Mouse (Mus musculus): ENCODE results near the gene Ywhae. TPM values are rescaled to one million over a fixed set of nuclear protein-coding genes. Genes with fewer than 3 reads are reported as not detected.
A peak's percentile ranks its signal among the peaks of the same experiment; 100 is the strongest.
"Not testable (repeated sequence)": the region's sequence is repeated elsewhere in the genome, so short reads cannot be mapped to it uniquely, and the experiment has no call there.

The Ywhae gene
- 611 and 667 TPM in 2 replicates for polyA plus RNA-seq (2015; fragmentation: Nextera tagmentation; extraction: Ambion mirVana)

DNA sequence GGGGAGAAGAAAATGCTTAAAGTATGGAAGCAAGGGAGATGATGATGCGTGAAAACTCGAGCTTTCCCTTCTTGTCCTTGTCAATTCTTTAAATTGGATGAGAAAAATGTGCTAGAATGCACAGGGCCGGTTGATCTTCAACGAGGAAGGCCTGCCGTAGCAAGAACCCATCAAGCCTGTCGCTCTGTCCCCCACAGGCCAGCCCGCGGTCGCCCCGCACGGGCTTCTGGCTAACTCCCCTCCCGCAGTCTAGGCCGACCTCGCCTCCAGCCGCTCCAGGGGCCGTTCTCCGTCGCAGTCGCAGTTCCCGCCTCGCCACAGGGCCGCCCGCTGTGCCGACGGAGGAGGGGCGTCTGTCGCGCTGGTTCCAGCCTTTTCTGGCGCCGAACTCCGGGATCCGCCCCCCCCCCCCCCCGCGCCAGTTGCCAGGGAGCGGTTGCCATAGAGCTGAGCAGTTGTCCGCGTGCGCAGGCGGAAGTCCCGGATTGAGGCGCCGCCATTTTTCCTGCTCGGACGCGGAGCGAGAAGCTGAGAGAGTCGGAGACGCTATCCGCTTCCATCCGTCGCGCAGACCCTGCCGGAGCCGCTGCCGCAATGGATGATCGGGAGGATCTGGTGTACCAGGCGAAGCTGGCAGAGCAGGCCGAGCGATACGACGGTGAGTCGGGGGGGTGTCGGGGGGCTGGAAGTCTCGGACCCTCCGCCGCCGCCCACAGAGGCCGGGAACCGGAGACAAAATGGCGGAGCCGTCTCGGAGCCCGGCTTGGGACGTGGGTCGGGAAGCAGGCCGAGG is at the start of gene Ywhae:
Ywhae (plus strand) TSS at position 436 of the 793 bp plus-strand sequence.
- H3K4me2 ChIP-seq: peak within 1 kb of the TSS; percentile 91
- under 1% methylated on average over 76 of the region's 76 CpGs for WGBS
- H3K9me3 ChIP-seq (replicated peaks): no peaks in the 10 kb centered on the region
- peak within 1 kb of the TSS; percentile 100 for H3K9ac ChIP-seq
- H3K36me3 ChIP-seq: no peaks in the 10 kb centered on the region
- H3K27me3 ChIP-seq: no peaks in the 10 kb centered on the region
- H3K27ac ChIP-seq: peak within 1 kb of the TSS; percentile 98
- H3K4me1 ChIP-seq (replicated peaks): peaks cover 35% of the 10 kb centered on the region
- peak within 1 kb of the TSS; percentile 81 for H3K4me3 ChIP-seq
- ATAC-seq (replicated peaks; ENCODE audit: insufficient number of reproducible peaks, insufficient read depth, low FRiP score, low read depth): peak; percentile 96

GRCm38 (mm10) chr11:75684462-75684861 is 48.2 kb upstream of the Ywhae start:
- WGBS: 95% methylated on average over 5 of the region's 5 CpGs
- Histone ChIP-seq H3K27ac (no peak overlapping the region), H3K9ac (no peak overlapping the region), H3K36me3 (peaks cover 13% of the 10 kb centered on the region; the same call in 1 of the 2 replicates), H3K4me3 (no peak overlapping the region), H3K4me2 (no peak overlapping the region), H3K9me3 (replicated peaks) (no peaks in the 10 kb centered on the region), H3K4me1 (replicated peaks) (peaks cover 31% of the 10 kb centered on the region), H3K27me3 (no peaks in the 10 kb centered on the region)
- ATAC-seq (replicated peaks; ENCODE audit: insufficient number of reproducible peaks, insufficient read depth, low FRiP score, low read depth): no peak

DNA sequence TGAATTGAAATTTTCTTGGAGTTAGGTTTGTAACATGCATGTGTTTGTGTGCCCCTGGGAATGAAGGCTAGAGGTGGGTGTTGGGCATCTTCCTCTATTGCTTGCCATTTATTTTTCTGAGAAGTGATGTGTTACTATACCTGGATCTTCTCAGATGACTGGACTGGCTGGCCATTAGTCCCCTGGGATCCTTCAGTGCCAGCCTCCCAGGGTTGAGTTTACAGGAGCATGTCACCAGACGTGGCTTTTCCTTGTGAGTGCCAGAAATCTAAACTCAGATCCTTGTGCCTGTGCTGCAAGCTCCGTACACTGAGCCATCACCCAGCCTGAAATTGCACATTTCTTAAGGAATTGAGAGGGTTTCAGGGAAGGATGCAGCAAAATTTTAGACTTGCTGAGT is 47.7 kb upstream of the Ywhae start:
- no peak overlapping the region for H3K9ac ChIP-seq
- WGBS: 69% methylated on average over 2 of the region's 2 CpGs
- no peak overlapping the region for H3K27ac ChIP-seq
- peaks cover 13% of the 10 kb centered on the region; the same call in 1 of the 2 replicates for H3K36me3 ChIP-seq
- no peaks in the 10 kb centered on the region for H3K9me3 ChIP-seq (replicated peaks)
- no peak overlapping the region for H3K4me2 ChIP-seq
- no peak overlapping the region for H3K4me3 ChIP-seq
- no peaks in the 10 kb centered on the region for H3K27me3 ChIP-seq
- peaks cover 31% of the 10 kb centered on the region for H3K4me1 ChIP-seq (replicated peaks)
- no peak for ATAC-seq (replicated peaks; ENCODE audit: insufficient number of reproducible peaks, insufficient read depth, low FRiP score, low read depth)

DNA sequence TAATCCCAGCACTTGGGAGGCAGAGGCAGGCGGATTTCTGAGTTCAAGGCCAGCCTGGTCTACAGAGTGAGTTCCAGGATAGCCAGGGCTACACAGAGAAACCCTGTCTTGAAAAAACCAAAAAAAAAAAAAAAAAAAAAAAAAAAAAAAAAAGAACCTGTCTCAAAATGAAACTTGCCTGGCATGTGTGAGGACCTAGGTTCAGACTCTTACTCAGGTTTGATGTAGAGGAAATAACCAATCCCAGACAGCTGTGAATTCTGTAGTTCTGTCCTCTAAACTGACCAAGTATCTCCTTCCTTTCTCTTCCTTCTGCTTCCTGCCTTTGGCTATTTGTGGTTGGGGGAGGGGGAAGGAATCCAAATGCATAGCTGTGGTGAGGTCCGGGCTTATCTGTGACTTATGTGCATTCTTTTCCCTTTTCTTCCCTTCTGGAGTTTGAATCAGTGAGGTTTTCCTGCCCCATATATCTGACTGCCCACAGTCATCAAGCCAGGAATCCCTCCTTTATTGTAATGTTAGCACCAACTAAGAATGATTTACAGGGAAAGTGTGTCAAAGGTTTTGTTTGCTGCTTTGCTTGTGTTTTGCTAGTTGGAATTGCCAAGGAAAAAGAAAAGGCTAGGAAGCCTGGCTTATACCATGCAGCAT is 45.2 kb upstream of the Ywhae start:
- no peak overlapping the region for H3K4me2 ChIP-seq

DNA sequence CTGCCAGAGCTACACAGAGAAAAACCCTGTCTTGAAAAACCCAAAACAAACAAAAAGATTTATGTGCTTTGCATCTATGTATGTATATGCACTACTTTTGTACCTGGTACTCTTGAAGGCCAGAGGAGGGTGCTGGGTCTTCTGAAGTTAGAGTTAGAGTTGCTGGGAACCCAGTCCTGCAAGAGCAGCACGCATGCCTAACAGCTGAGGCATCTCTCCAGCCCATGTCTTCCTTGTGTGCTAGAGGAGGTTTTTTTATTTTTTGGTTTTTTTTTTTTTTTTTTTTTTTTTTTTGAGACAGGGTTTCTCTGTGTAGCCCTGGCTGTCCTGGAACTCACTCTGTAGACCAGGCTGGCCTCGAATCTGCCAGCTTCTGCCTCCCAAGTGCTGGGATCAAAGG is 44.5 kb upstream of the Ywhae start:
- Histone ChIP-seq H3K4me3 (no peak overlapping the region), H3K4me2 (no peak overlapping the region), H3K9me3 (replicated peaks) (no peaks in the 10 kb centered on the region), H3K36me3 (peaks cover 32% of the 10 kb centered on the region), H3K9ac (no peak overlapping the region), H3K27me3 (no peaks in the 10 kb centered on the region), H3K4me1 (replicated peaks) (peaks cover 16% of the 10 kb centered on the region), H3K27ac (peak overlapping the region; percentile 65; the same call in 1 of the 2 replicates)
- 74% methylated on average over 2 of the region's 2 CpGs for WGBS
- no peak for ATAC-seq (replicated peaks; ENCODE audit: insufficient number of reproducible peaks, insufficient read depth, low FRiP score, low read depth)

More for the DNA sequence above, 45.2 kb upstream of the Ywhae start:
- Histone ChIP-seq H3K27me3 (no peaks in the 10 kb centered on the region), H3K9me3 (replicated peaks) (no peaks in the 10 kb centered on the region), H3K4me3 (no peak overlapping the region), H3K36me3 (peaks cover 29% of the 10 kb centered on the region), H3K4me1 (replicated peaks) (peaks cover 16% of the 10 kb centered on the region), H3K9ac (no peak overlapping the region), H3K27ac (peak overlapping the region; percentile 65)
- WGBS: 54% methylated on average over 2 of the region's 2 CpGs
- ATAC-seq (replicated peaks; ENCODE audit: insufficient number of reproducible peaks, insufficient read depth, low FRiP score, low read depth): no peak

DNA sequence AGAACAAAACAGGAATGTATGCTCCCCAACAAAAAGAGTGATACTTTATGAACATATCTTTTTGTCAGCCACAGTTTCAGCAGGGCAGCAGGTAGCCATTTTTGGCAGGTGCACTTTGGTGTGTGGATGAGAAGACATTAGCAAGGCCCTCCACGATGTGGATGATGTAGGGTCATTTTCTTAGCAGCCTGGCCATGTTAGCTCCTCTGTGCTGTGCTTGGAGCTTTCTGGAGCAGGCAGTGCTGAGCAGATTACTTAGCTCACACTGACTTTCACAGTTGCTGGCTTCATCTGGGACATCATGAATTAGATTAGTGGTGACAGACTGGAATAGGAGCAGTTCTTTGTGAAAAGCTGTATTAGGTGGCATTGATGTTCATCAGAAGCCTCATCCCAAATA is 42.7 kb upstream of the Ywhae start:
- no peak overlapping the region for H3K27ac ChIP-seq
- H3K9me3 ChIP-seq (replicated peaks): no peaks in the 10 kb centered on the region
- no peak overlapping the region for H3K9ac ChIP-seq
- WGBS: 76% methylated on average over 1 of the region's 1 CpGs
- no peak overlapping the region for H3K4me3 ChIP-seq
- peaks cover 35% of the 10 kb centered on the region for H3K36me3 ChIP-seq
- peaks cover 13% of the 10 kb centered on the region for H3K4me1 ChIP-seq (replicated peaks)
- no peak for ATAC-seq (replicated peaks; ENCODE audit: insufficient number of reproducible peaks, insufficient read depth, low FRiP score, low read depth)
- H3K4me2 ChIP-seq: no peak overlapping the region
- no peaks in the 10 kb centered on the region for H3K27me3 ChIP-seq

- Histone ChIP-seq H3K9me3 (replicated peaks) (no peaks in the 10 kb centered on the region), H3K36me3 (peaks cover 45% of the 10 kb centered on the region)
- ATAC-seq (replicated peaks; ENCODE audit: insufficient number of reproducible peaks, insufficient read depth, low FRiP score, low read depth): no peak
These were observed 41.6 kb upstream of the Ywhae start for GRCm38 (mm10) chr11:75691047-75691446.

DNA sequence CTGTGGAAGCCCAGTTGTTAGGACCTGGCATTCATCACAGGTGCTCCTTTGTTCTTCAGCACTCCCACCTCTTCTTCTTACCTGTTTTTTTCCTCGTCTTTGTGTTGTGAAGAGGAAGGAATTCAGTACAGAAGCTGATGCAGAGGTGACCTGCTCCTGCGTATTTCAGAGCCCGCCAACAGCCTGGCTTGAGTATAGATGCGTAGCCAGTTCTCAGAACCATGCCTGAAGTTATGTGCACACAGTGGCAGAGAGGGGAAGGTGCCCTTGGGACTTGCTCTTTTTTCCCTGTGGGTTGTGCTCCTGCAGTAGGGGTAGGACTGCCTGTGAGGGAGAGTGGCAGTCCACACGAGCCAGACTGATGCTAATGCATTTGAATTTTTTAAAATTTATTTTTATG is 39.1 kb upstream of the Ywhae start:
- Histone ChIP-seq H3K4me2 (no peak overlapping the region), H3K27me3 (no peaks in the 10 kb centered on the region), H3K4me3 (no peak overlapping the region), H3K27ac (no peak overlapping the region), H3K9ac (no peak overlapping the region), H3K4me1 (replicated peaks) (no peaks in the 10 kb centered on the region), H3K36me3 (peaks cover 68% of the 10 kb centered on the region), H3K9me3 (replicated peaks) (no peaks in the 10 kb centered on the region)
- ATAC-seq (replicated peaks; ENCODE audit: insufficient number of reproducible peaks, insufficient read depth, low FRiP score, low read depth): no peak
- 90% methylated on average over 5 of the region's 5 CpGs for WGBS

More at GRCm38 (mm10) chr11:75691047-75691446, 41.6 kb upstream of the Ywhae start:
- no peak overlapping the region for H3K4me2 ChIP-seq
- no peaks in the 10 kb centered on the region for H3K27me3 ChIP-seq
- H3K9ac ChIP-seq: no peak overlapping the region
- H3K4me1 ChIP-seq (replicated peaks): peaks cover 9% of the 10 kb centered on the region; the same call in 1 of the 2 replicates
- H3K4me3 ChIP-seq: no peak overlapping the region
- H3K27ac ChIP-seq: no peak overlapping the region

DNA sequence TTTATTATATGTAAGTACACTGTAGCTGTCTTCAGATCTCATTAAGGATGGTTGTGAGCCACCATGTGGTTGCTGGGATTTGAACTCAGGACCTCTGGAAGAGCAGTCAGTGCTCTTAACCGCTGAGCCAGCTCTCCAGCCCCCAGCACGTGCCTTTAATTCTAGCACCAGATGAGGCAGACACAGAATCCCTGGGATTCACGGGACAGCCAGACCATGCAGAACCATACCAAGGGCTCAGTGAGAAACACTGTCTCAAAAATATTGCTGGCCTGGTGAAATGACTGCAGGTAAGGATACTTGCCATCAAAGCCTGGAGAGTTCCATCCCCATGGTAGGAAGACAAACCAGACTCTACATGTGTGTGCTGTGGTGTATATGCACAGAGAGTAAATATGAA is 35.2 kb upstream of the Ywhae start:
- ATAC-seq (replicated peaks; ENCODE audit: insufficient number of reproducible peaks, insufficient read depth, low FRiP score, low read depth); H3K9me3 ChIP-seq (replicated peaks); H3K9ac ChIP-seq; H3K27me3 ChIP-seq; H3K4me1 ChIP-seq (replicated peaks); H3K27ac ChIP-seq; H3K4me2 ChIP-seq; H3K4me3 ChIP-seq: not testable (repeated sequence)
- peaks cover 82% of the 10 kb centered on the region for H3K36me3 ChIP-seq
- 93% methylated on average over 3 of the region's 3 CpGs for WGBS

GRCm38 (mm10) chr11:75700557-75700956 is 32.1 kb upstream of the Ywhae start:
- Histone ChIP-seq H3K4me3 (no peak overlapping the region), H3K36me3 (peaks cover 82% of the 10 kb centered on the region), H3K9me3 (replicated peaks) (no peaks in the 10 kb centered on the region), H3K4me1 (replicated peaks) (0 out of 2 replicates have a peak, but pooled peaks cover 3% of the 10 kb centered on the region), H3K4me2 (no peak overlapping the region), H3K27me3 (no peaks in the 10 kb centered on the region), H3K9ac (no peak overlapping the region), H3K27ac (no peak overlapping the region)
- WGBS: 94% methylated on average over 5 of the region's 5 CpGs
- no peak for ATAC-seq (replicated peaks; ENCODE audit: insufficient number of reproducible peaks, insufficient read depth, low FRiP score, low read depth)

- Histone ChIP-seq H3K4me2 (no peak overlapping the region), H3K9me3 (replicated peaks) (no peaks in the 10 kb centered on the region), H3K4me3 (no peak overlapping the region), H3K36me3 (peaks cover 81% of the 10 kb centered on the region), H3K9ac (no peak overlapping the region), H3K27ac (no peak overlapping the region), H3K4me1 (replicated peaks) (0 out of 2 replicates have a peak, but pooled peaks cover 3% of the 10 kb centered on the region), H3K27me3 (no peaks in the 10 kb centered on the region)
- ATAC-seq (replicated peaks; ENCODE audit: insufficient number of reproducible peaks, insufficient read depth, low FRiP score, low read depth): no peak
- WGBS: 91% methylated on average over 6 of the region's 6 CpGs
These were observed 29.9 kb upstream of the Ywhae start for GRCm38 (mm10) chr11:75702761-75703160.

Data from heart, embryonic 15.5 days (tissue).